In the genomic region with DNA sequence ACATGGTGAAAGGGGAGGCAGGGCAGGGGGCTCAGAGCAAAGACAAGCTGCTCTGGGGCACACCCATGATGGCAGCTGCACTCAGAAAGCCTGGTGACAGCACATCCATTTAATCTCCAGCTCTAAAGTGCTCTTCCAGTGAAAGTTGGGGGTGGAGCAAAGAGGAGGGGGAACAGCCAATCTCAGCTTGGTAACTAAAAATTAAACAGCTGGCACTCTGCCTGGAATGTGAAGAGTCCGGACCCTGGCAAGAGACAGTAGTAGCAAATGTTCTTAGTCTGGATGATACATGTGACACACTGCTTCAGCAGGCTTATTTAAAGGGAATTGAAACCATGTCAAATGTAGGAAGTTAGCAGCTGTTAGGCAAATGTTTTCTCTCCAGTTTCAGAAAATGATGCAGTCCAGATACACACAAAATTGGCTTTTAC, we compare ENCODE assay signal across 8 mouse cellular contexts. TPM values are rescaled to one million over a fixed set of nuclear protein-coding genes. Genes with fewer than 3 reads are reported as not detected.
DNase-seq lines count a peak whose midpoint lies in the region; ATAC-seq lines count a peak whose summit lies in the region.

No protein-coding gene starts in this region.

- H3K4me3 ChIP-seq in embryonic facial prominence, embryonic 11.5 days (ENCODE audit: low read depth, low read length) = no peak overlapping the region
- H3K4me3 ChIP-seq in embryonic facial prominence, embryonic 10.5 days = no peak overlapping the region

- no peak; the same call in 1 of the 2 replicates for ATAC-seq in embryonic facial prominence, embryonic 11.5 days (replicated peaks; ENCODE audit: insufficient number of reproducible peaks, low FRiP score, low TSS enrichment, low read depth)
- ATAC-seq in monocyte, adult 5-6 weeks (replicated peaks; ENCODE audit: insufficient number of reproducible peaks, low FRiP score, low TSS enrichment, poor library complexity, severe bottlenecking) = peak; percentile 97

- H3K9me3 ChIP-seq in embryonic facial prominence, embryonic 11.5 days (replicated peaks; ENCODE audit: control insufficient read depth, low read length) = no peaks in the 10 kb centered on the region
- H3K9me3 ChIP-seq in embryonic facial prominence, embryonic 10.5 days = no peaks in the 10 kb centered on the region

- H3K27me3 ChIP-seq in embryonic facial prominence, embryonic 11.5 days (ENCODE audit: control insufficient read depth, insufficient read depth, low read length) = no peaks in the 10 kb centered on the region
- H3K27me3 ChIP-seq in embryonic facial prominence, embryonic 10.5 days (replicated peaks; ENCODE audit: low read depth, poor library complexity, severe bottlenecking) = no peaks in the 10 kb centered on the region

- H3K4me1 ChIP-seq in embryonic facial prominence, embryonic 11.5 days (ENCODE audit: control insufficient read depth, insufficient read depth, low read length) = no peaks in the 10 kb centered on the region
- H3K4me1 ChIP-seq in embryonic facial prominence, embryonic 10.5 days = no peaks in the 10 kb centered on the region

- intact Hi-C loops in left cerebral cortex, postnatal 36 days (cut with DNase I) = loop anchor here (5.0 kb wide), 2 partner anchors 48 to 68 kb away; partner anchors contain the start of genes Haus2 and Lrrc57

- DNase-seq in embryonic facial prominence, embryonic 11.5 days (ENCODE audit: low spot score) = peak; percentile 24
- DNase-seq in embryonic facial prominence, embryonic 10.5 days (ENCODE audit: low spot score) = no peak
- DNase-seq in cerebellum, adult 9-11 months = peak; percentile 43
- peak; percentile 92 to 96 for DNase-seq in heart, adult 18-20 months
- DNase-seq in kidney, adult 18-20 months = peak; percentile 72
- DNase-seq in left cerebral cortex, postnatal 36 days (ENCODE audit: low spot score in 2 of 2) = peak; percentile 57 to 69
- peak; percentile 71 for DNase-seq in testis, postnatal 10 days (ENCODE audit: low spot score)

- no peak overlapping the region for H3K9ac ChIP-seq in embryonic facial prominence, embryonic 11.5 days (replicated peaks; ENCODE audit: low read length)

- no peaks in the 10 kb centered on the region; the same call in 1 of the 2 replicates for H3K36me3 ChIP-seq in embryonic facial prominence, embryonic 11.5 days (replicated peaks; ENCODE audit: control insufficient read depth, insufficient read depth, low read depth, low read length)
- peaks cover 66% of the 10 kb centered on the region for H3K36me3 ChIP-seq in embryonic facial prominence, embryonic 10.5 days (replicated peaks)

- WGBS in embryonic facial prominence, embryonic 11.5 days = 58% methylated on average over 1 of the region's 1 CpGs
- 63% methylated on average over 1 of the region's 1 CpGs for WGBS in embryonic facial prominence, embryonic 10.5 days

- no peak overlapping the region for H3K27ac ChIP-seq in embryonic facial prominence, embryonic 11.5 days (replicated peaks; ENCODE audit: low read depth, low read length)
- H3K27ac ChIP-seq in embryonic facial prominence, embryonic 10.5 days (replicated peaks) = no peak overlapping the region

- no peak overlapping the region for H3K4me2 ChIP-seq in embryonic facial prominence, embryonic 11.5 days (ENCODE audit: low read depth, low read length)

RNA-seq across cellular contexts. Expression of gene Zfp106, which starts 23.9 kb away (rescaled TPM):
- 55.9 and 59.2 TPM in 2 replicates for polyA plus RNA-seq in embryonic facial prominence, embryonic 11.5 days (2014; fragmentation: Nextera tagmentation; extraction: Ambion mirVana)
- 77.8 and 78.8 TPM in 2 replicates for polyA plus RNA-seq in embryonic facial prominence, embryonic 10.5 days (2016; fragmentation: Nextera tagmentation; extraction: Ambion mirVana)
- total RNA-seq in heart, adult 18-20 months (2021) = 100 to 1,000 TPM; 496 TPM
- total RNA-seq in left cerebral cortex, postnatal 36 days (2021) = 100 to 1,000 TPM; 154 to 162 TPM
- total RNA-seq in monocyte, adult 5-6 weeks (2017) = 70.6 to 88.5 TPM (median 78.7 TPM) in 3 replicates

RNA-seq across cellular contexts. Expression of gene Snap23, which starts 27.7 kb away (rescaled TPM):
- polyA plus RNA-seq in embryonic facial prominence, embryonic 11.5 days (2014; fragmentation: Nextera tagmentation; extraction: Ambion mirVana) = 62.0 and 66.4 TPM in 2 replicates
- 57.4 and 60.5 TPM in 2 replicates for polyA plus RNA-seq in embryonic facial prominence, embryonic 10.5 days (2016; fragmentation: Nextera tagmentation; extraction: Ambion mirVana)
- total RNA-seq in heart, adult 18-20 months (2021) = 10 to 100 TPM; 59.0 to 59.7 TPM
- total RNA-seq in left cerebral cortex, postnatal 36 days (2021) = 10 to 100 TPM; 13.3 to 15.9 TPM
- 215 to 294 TPM (median 259 TPM) in 3 replicates for total RNA-seq in monocyte, adult 5-6 weeks (2017)
